Mouse (Mus musculus): ENCODE measurements around the gene Olfr1262.

Gene Olfr1262

DNA sequence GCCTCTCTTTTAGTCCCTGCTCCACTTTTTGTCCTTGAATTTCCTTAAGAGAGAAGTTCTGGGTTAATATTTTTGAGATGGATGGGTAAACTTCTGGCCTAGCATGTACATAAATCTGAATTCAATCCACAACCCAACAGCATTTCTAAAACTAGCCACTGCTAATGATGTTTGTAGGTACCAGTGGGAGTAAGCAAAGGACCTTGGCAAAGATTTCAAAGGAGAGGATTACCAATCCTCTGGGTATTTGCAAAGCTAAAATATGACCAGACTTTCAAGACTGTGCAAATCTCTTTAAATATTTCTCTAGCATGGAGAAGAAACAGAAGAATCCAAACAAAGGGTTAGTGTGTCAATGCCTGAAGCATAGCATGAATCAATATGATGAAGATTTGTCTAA, at the start of gene Olfr1262:
Gene Olfr1262 (plus strand): TSS at position 301 of the 400 bp plus-strand sequence.
- no peak for DNase-seq (ENCODE audit: low read depth, low spot score)

DNA sequence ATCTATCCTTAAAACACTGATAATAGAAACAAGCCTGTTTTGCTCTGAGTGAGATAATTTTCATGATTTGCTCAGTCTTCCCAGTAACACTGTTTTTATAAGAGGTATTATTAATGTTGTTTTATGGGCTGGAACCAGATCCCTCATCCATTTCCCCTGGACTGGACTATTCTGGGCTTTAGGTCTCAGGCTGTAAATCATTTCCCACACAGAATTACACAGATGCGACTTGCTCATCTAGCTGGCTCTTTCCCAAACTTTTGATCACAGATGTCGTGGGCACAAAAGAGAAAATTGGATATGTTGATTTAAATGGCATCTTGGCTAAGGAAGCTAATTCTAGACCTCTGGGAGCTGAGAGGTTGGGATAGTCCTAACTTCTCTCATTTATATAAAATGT, 25.8 kb upstream of the Olfr1262 start, which contains the start of gene Olfr1260:
Gene Olfr1260 (plus strand): TSS at position 157 of the 400 bp plus-strand sequence.
- no peak for DNase-seq (ENCODE audit: low read depth, low spot score)

DNA sequence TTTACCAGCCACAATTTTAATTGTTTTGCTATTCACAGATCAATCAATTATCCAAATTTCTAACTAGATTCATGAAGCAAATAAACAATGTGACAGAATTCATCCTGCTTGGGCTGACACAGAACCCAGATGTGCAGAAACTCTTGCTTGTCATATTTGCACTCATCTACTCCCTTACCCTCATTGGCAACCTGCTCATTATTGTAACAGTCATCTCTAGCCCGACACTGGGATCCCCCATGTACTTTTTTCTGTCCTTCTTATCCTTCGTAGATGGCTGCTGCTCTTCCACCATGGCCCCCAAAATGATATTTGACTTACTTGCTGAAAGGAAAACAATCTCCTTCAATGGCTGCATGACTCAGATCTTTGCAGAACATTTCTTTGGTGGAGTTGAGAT, 22.2 kb upstream of the Olfr1262 start:
- no peak for DNase-seq (ENCODE audit: low read depth, low spot score)

DNA sequence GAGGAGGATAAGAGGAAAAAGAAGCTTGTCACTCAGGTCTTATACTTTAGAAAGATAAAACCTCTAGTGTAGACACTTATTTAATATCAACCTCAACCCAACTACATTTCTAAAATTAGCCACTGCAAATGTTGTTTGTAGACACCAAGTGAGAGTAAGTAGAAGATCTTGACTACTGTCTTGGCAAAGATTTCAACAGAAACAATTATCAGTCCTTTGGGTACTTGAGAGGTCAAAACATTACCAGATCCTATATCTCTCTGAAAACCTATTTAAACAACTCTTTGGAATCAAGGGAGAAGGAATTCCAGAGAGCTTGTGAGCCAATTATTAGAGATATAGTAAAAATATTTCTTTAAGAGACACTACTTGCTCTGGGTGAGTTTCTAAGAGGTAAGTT, 9.0 kb upstream of the Olfr1262 start, which contains the start of gene Olfr1261:
Gene Olfr1261 (plus strand): TSS at position 301 of the 400 bp plus-strand sequence.
- DNase-seq (ENCODE audit: low read depth, low spot score): no peak

DNA sequence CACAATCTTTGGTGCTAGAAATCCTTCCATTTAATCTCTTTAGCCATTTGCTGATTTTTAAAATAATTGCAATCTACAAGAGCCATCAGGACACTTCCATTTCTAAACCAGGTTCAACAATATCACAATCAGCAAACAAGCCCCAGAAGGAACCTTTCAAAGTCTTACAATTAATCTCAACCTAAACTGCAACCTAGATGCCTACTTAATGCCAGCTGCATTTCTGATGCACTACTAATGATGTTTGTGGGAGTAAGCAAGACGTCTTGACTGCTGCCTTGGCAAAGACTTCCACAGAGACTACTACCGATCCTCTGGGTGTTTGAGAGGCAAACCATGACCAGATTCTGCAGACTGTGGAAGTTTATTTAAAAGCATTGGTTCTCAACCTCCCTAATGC, 11.9 kb downstream of the Olfr1262 start, which contains the start of gene Olfr1263:
Gene Olfr1263 (plus strand): TSS at position 301 of the 400 bp plus-strand sequence.
- DNase-seq (ENCODE audit: low read depth, low spot score): no peak

DNA sequence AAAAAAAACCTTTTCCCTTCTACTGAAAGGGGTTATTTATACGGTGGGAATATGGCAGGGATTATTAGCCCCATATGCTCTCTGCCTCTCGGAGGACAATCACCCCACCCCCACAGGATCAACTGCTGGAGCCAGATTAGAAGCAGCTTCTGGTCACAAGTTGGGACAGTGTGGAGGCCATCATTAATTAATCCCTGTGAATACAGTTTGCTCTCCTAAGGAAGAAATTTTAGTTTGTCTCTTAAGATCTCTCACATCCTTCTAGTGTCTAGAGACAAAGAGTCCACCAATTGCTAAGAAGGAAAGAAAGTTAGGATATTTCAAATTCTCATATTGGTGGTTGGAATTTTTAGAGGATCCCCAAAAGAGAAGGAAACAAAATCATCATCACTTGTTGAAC, 25.5 kb downstream of the Olfr1262 start, which contains the start of gene Olfr1264:
Gene Olfr1264 (minus strand): TSS at position 101 of the 400 bp plus-strand sequence.
- no peak for DNase-seq (ENCODE audit: low read depth, low spot score)

DNA sequence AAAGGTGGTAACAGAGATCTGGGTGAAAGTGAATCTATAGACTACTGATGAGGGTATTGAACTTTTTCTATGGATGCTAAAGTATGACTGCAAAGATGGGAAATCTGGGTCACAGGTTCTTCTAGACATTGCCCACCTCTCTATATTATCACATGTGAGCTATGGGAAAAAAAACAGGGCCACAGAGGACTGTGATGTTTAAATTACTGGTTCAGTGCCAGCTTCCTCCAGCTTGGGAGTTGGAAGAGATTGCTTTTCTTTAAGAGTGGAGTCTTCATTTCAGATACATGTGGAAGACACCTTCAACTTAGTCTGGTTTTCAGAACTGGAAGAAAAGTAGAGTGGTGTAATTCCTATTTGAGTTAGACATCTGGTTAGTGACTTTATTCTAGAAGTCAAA, 35.1 kb downstream of the Olfr1262 start, which contains the start of gene Olfr1265:
Gene Olfr1265 (plus strand): TSS at position 301 of the 400 bp plus-strand sequence.
- DNase-seq (ENCODE audit: low read depth, low spot score): no peak
